Mouse (Mus musculus) olfactory bulb, adult 2 months (tissue): ENCODE data around the gene Susd3. TPM values are rescaled to one million over a fixed set of nuclear protein-coding genes. Genes with fewer than 3 reads are reported as not detected.
A peak's percentile ranks its signal among the peaks of the same experiment; 100 is the strongest.

Experiments used
- H3K27ac ChIP-seq: fragments of 200-500 bp; 2 replicates; pipeline ENCODE4 v1.5.1; 2012; ENCODE audit warnings: low read depth, low read length; ENCODE audit not compliant: insufficient read depth
- H3K4me1 ChIP-seq: fragments of 200-500 bp; 2 replicates; pipeline ENCODE4 v1.6.1; 2012; ENCODE audit warnings: low read length; ENCODE audit not compliant: control insufficient read depth, insufficient read depth
- H3K4me3 ChIP-seq: fragments of 200-500 bp; 2 replicates; pipeline ENCODE4 v1.5.1; 2012; ENCODE audit warnings: mild to moderate bottlenecking, low read depth, low read length, moderate library complexity; ENCODE audit not compliant: insufficient read depth
- CTCF ChIP-seq: fragments of 200-500 bp; IDR thresholded peaks from 2 replicates; pipeline ENCODE4 v1.5.1; 2012; ENCODE audit warnings: low read depth, mild to moderate bottlenecking, low read length, moderate library complexity; ENCODE audit not compliant: insufficient read depth
- POLR2A ChIP-seq: fragments of 200-500 bp; IDR thresholded peaks from 2 replicates; pipeline ENCODE4 v1.6.1; 2012; ENCODE audit warnings: mild to moderate bottlenecking, low read depth, low read length, moderate library complexity; ENCODE audit not compliant: insufficient read depth
- WGBS: fragments of 180-500 bp; shearing (Covaris S2); methylation state at CpG from one replicate; pipeline ENCODE4 v1.1.7; 2018; 5-methylcytosine and 5-hydroxymethylcytosine counted together
- polyA plus RNA-seq: library from polyadenylated mRNA; stranded (reverse); fragments of >200 nt; gene quantifications from 2 replicates; pipeline ENCODE4 v1.2.4, GENCODE M21; 2012; ENCODE audit warnings: low replicate concordance; ENCODE audit not compliant: missing spikeins, insufficient read depth, insufficient read length

Susd3 gene
- not detected in 2 replicates for polyA plus RNA-seq

GRCm38 (mm10) chr13:49248467-49248862, at the start of gene Susd3:
Susd3 (minus strand) TSS chr13:49248706.
- H3K27ac ChIP-seq = no peak within 1 kb of the TSS
- WGBS = 28% methylated on average over 8 of the region's 8 CpGs
- H3K4me1 ChIP-seq = peaks cover 15% of the 10 kb centered on the region
- TF ChIP-seq POLR2A = no peak
- TF ChIP-seq CTCF = no peak
- H3K4me3 ChIP-seq = peak within 1 kb of the TSS; percentile 35

GRCm38 (mm10) chr13:49296270-49296669, 47.8 kb upstream of the Susd3 start:
- WGBS = 85% methylated on average over 7 of the region's 7 CpGs
- Histone ChIP-seq H3K4me1 (peaks cover 10% of the 10 kb centered on the region; the same call in 1 of the 2 replicates), H3K27ac (no peak overlapping the region), H3K4me3 (no peak overlapping the region)
- no peak for TF ChIP-seq CTCF
- no peak for TF ChIP-seq POLR2A

GRCm38 (mm10) chr13:49294108-49294507, 45.6 kb upstream of the Susd3 start:
- Histone ChIP-seq H3K4me1 (peaks cover 10% of the 10 kb centered on the region; the same call in 1 of the 2 replicates), H3K4me3 (no peak overlapping the region), H3K27ac (no peak overlapping the region)
- WGBS = 85% methylated on average over 9 of the region's 9 CpGs
- TF ChIP-seq POLR2A (no peak), CTCF (no peak)

GRCm38 (mm10) chr13:49291949-49292348, 43.4 kb upstream of the Susd3 start:
- 0 out of 2 replicates have a peak, but pooled peaks cover 6% of the 10 kb centered on the region for H3K4me1 ChIP-seq
- no peak overlapping the region for H3K27ac ChIP-seq
- 94% methylated on average over 6 of the region's 6 CpGs for WGBS
- TF ChIP-seq CTCF (no peak), POLR2A (no peak)
- H3K4me3 ChIP-seq = no peak overlapping the region

GRCm38 (mm10) chr13:49291398-49291797, 42.9 kb upstream of the Susd3 start:
- Histone ChIP-seq H3K4me3 (no peak overlapping the region), H3K4me1 (0 out of 2 replicates have a peak, but pooled peaks cover 3% of the 10 kb centered on the region), H3K27ac (no peak overlapping the region)
- TF ChIP-seq POLR2A (no peak), CTCF (no peak)
- 56% methylated on average over 1 of the region's 1 CpGs for WGBS

GRCm38 (mm10) chr13:49287224-49287623, 38.7 kb upstream of the Susd3 start:
- TF ChIP-seq POLR2A = no peak
- no peak for TF ChIP-seq CTCF
- H3K27ac ChIP-seq = no peak overlapping the region
- 87% methylated on average over 6 of the region's 6 CpGs for WGBS
- H3K4me3 ChIP-seq = no peak overlapping the region
- H3K4me1 ChIP-seq = no peaks in the 10 kb centered on the region

GRCm38 (mm10) chr13:49286750-49287149, 38.2 kb upstream of the Susd3 start:
- WGBS = 82% methylated on average over 3 of the region's 3 CpGs
- no peak overlapping the region for H3K4me3 ChIP-seq
- no peaks in the 10 kb centered on the region for H3K4me1 ChIP-seq
- no peak for TF ChIP-seq POLR2A
- TF ChIP-seq CTCF = no peak
- no peak overlapping the region for H3K27ac ChIP-seq

GRCm38 (mm10) chr13:49283686-49284085, 35.2 kb upstream of the Susd3 start:
- 71% methylated on average over 9 of the region's 9 CpGs for WGBS
- TF ChIP-seq CTCF (no peak), POLR2A (no peak)
- no peak overlapping the region for H3K27ac ChIP-seq

GRCm38 (mm10) chr13:49282168-49282567, 33.7 kb upstream of the Susd3 start:
- Histone ChIP-seq H3K27ac (no peak overlapping the region), H3K4me1 (no peaks in the 10 kb centered on the region), H3K4me3 (no peak overlapping the region)
- TF ChIP-seq CTCF = no peak
- TF ChIP-seq POLR2A = no peak
- WGBS = 76% methylated on average over 2 of the region's 2 CpGs

More at GRCm38 (mm10) chr13:49283686-49284085, 35.2 kb upstream of the Susd3 start:
- Histone ChIP-seq H3K4me3 (no peak overlapping the region), H3K4me1 (no peaks in the 10 kb centered on the region)
